In the genomic region with DNA sequence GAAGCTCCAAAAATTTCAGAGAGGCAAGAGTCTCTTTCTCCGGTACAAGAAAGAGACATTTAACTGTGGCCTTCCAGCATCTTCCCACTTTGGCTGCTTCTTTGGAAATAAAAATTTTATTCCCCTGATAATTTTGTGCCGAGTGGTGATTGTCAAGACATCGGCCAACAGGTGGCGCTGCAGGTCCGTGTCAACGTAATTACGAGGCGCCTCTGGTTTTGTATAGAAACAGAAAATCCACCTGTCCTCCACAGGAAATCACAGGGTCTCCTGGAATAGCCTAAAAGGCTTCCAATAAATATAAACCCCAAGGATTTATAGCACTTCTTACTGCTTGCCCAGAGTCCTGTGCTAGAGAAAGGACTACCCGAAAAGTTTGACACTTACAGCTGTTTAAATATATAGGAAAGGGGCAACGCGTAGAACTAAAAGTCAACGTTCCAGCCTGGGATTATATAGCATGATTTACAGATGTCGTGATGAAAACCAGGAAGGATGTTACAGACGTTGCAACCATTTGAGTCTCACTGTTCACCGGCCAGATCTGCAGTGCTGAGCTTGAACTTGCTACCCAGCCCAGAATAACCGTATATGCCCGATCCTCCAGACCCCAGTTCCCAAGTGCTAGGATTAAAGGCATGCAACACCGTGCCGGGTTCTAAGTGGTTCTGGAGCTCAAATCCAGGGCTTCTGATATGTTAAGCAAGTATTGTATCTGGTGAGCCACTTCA, we compare ENCODE assay signal across 8 mouse cellular contexts.
DNase-seq lines count a peak whose midpoint lies in the region; ATAC-seq lines count a peak whose summit lies in the region.

No protein-coding gene starts in this region.

- H3K27ac ChIP-seq in heart, embryonic 12.5 days (ENCODE audit: poor library complexity, severe bottlenecking): no peak overlapping the region
- H3K27ac ChIP-seq in neural tube, embryonic 13.5 days (replicated peaks): 0 out of 2 replicates have a peak overlapping the region, but pooled peaks have one; percentile 18

- peaks cover 4% of the 10 kb centered on the region; the same call in 1 of the 2 replicates for H3K9me3 ChIP-seq in heart, embryonic 12.5 days (replicated peaks)
- no peaks in the 10 kb centered on the region; the same call in 1 of the 2 replicates for H3K9me3 ChIP-seq in neural tube, embryonic 13.5 days

- H3K4me3 ChIP-seq in heart, embryonic 12.5 days: no peak overlapping the region
- H3K4me3 ChIP-seq in neural tube, embryonic 13.5 days: no peak overlapping the region

- no peaks in the 10 kb centered on the region for H3K36me3 ChIP-seq in heart, embryonic 12.5 days
- H3K36me3 ChIP-seq in neural tube, embryonic 13.5 days: no peaks in the 10 kb centered on the region

- intact Hi-C loops in heart, postnatal 36 days (cut with DNase I): loop anchor here (1.0 to 10.0 kb wide), 5 partner anchors 84 to 1611 kb away; no protein-coding TSS in a partner anchor
- intact Hi-C loops in left cerebral cortex, postnatal 25 days (cut with DNase I): loop anchor here (2.0 to 10.0 kb wide), 3 partner anchors 86 to 1538 kb away; no protein-coding TSS in a partner anchor

- no peaks in the 10 kb centered on the region for H3K27me3 ChIP-seq in heart, embryonic 12.5 days (replicated peaks)
- H3K27me3 ChIP-seq in neural tube, embryonic 13.5 days: no peaks in the 10 kb centered on the region

- DNase-seq in heart, adult 18-20 months: peak; percentile 69 to 92
- DNase-seq in adrenal gland, adult 8-10 months: peak; percentile 59
- DNase-seq in embryo, embryonic 11.5 days (ENCODE audit: low read depth, low spot score): peak; percentile 73
- DNase-seq in heart, postnatal 36 days: peak; percentile 80 to 88
- peak; percentile 71 to 76 for DNase-seq in left cerebral cortex, postnatal 25 days (ENCODE audit: low spot score in 2 of 2)
- peak; percentile 66 for DNase-seq in testis, postnatal 14 days (ENCODE audit: low spot score)

- 50% methylated on average over 19 of the region's 19 CpGs for WGBS in heart, embryonic 12.5 days
- WGBS in neural tube, embryonic 13.5 days: 52% methylated on average over 19 of the region's 19 CpGs

- H3K9ac ChIP-seq in heart, embryonic 12.5 days: no peak overlapping the region
- no peak overlapping the region for H3K9ac ChIP-seq in neural tube, embryonic 13.5 days

- H3K4me1 ChIP-seq in heart, embryonic 12.5 days (replicated peaks): peaks cover 4% of the 10 kb centered on the region; the same call in 1 of the 2 replicates
- H3K4me1 ChIP-seq in neural tube, embryonic 13.5 days (replicated peaks): no peaks in the 10 kb centered on the region; the same call in 1 of the 2 replicates

- H3K4me2 ChIP-seq in heart, embryonic 12.5 days: no peak overlapping the region
- no peak overlapping the region for H3K4me2 ChIP-seq in neural tube, embryonic 13.5 days

- ATAC-seq in heart, embryonic 12.5 days (ENCODE audit: insufficient number of reproducible peaks, low FRiP score): no peak
- no peak for ATAC-seq in neural tube, embryonic 13.5 days (ENCODE audit: low read depth)
